Mouse (Mus musculus) hindbrain, postnatal 0 days (tissue): ENCODE measurements at regions not wholly inside any gene's neighbourhood (a gene's known extent, or its start where the extent isn't known, plus 50 kb on each side); places are given as distances from the start of the nearest gene placed in this dataset.

Experiments used
- ATAC-seq: fragments of 200-750 bp; cut with Nextera tagmentation; 2 replicates; pipeline ENCODE4 v1.8.0; 2017; ENCODE audit warnings: mild to moderate bottlenecking, moderate TSS enrichment, moderate library complexity
- DNase-seq: peaks from one replicate; pipeline ENCODE4 v3.0.0-alpha.2; 2015; ENCODE audit warnings: low spot score
- H3K27ac ChIP-seq: fragments of 300-500 bp; sonication (generic); 2 replicates; pipeline ENCODE4 v1.5.1; 2014; ENCODE audit warnings: mild to moderate bottlenecking
- H3K27me3 ChIP-seq: fragments of 300-500 bp; sonication (generic); 2 replicates; pipeline ENCODE4 v1.6.1; 2014; ENCODE audit warnings: low read length, mixed read lengths; ENCODE audit not compliant: insufficient read depth
- H3K36me3 ChIP-seq: fragments of 300-500 bp; sonication (generic); 2 replicates; pipeline ENCODE4 v1.6.1; 2014; ENCODE audit warnings: low read length, mixed read lengths; ENCODE audit not compliant: insufficient read depth
- H3K4me1 ChIP-seq: fragments of 300-500 bp; sonication (generic); 2 replicates; pipeline ENCODE4 v1.6.1; 2014; ENCODE audit warnings: antibody characterized with exemption, low read length, mixed read lengths; ENCODE audit not compliant: insufficient read depth
- H3K4me2 ChIP-seq: fragments of 300-500 bp; sonication (generic); 2 replicates; pipeline ENCODE4 v1.6.1; 2014; ENCODE audit warnings: low read depth, mild to moderate bottlenecking, low read length, moderate library complexity, mixed read lengths
- H3K4me3 ChIP-seq: fragments of 300-500 bp; sonication (generic); 2 replicates; pipeline ENCODE4 v1.5.1; 2014; ENCODE audit warnings: low read length
- H3K9ac ChIP-seq: fragments of 300-500 bp; sonication (generic); replicated peaks from 2 replicates; pipeline ENCODE4 v1.6.1; 2014; ENCODE audit warnings: mild to moderate bottlenecking, low read length, moderate library complexity, mixed read lengths
- H3K9me3 ChIP-seq: fragments of 300-500 bp; sonication (generic); 2 replicates; pipeline ENCODE4 v1.6.1; 2016; ENCODE audit warnings: low read length, mixed read lengths
- CTCF ChIP-seq: IDR thresholded peaks from 2 replicates; pipeline ENCODE4 v1.5.1; 2016; ENCODE audit warnings: antibody characterized with exemption, control low read depth, low read depth
- WGBS: fragments of 180-500 bp; shearing (Covaris S2); extraction: QIAGEN DNeasy Blood & Tissue Kit; methylation state at CpG from one replicate; pipeline ENCODE4 v1.1.7; 2014; 5-methylcytosine and 5-hydroxymethylcytosine counted together

DNA sequence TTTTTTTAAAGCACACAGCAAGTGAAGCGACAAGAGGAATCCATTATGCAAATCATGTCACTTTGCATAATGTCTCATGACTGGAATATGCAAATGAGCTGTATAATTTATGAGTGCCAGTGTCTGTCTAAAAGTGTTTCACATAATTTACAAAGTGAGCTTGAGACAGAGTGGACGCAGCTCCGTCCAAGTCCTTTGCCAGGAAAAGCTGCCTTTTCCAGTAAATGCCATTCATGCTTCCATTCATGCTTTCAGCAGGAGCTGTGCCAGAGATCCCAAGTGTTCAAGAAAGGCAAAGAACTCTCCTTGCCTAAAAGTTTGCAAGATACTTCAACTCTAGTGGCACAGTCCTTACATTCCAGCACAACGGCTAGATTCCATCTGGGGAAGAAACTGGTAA lies 241.4 kb upstream of the Pmfbp1 start:
- 17% methylated on average over 4 of the region's 4 CpGs for WGBS
- Histone ChIP-seq H3K36me3 (no peaks in the 10 kb centered on the region), H3K9ac (no peak overlapping the region), H3K27ac (0 out of 2 replicates have a peak overlapping the region, but pooled peaks have one; percentile 87), H3K4me3 (peak overlapping the region; percentile 43; the same call in 1 of the 2 replicates), H3K27me3 (no peaks in the 10 kb centered on the region), H3K4me2 (peak overlapping the region; percentile 51), H3K4me1 (peaks cover 6% of the 10 kb centered on the region; the same call in 1 of the 2 replicates), H3K9me3 (no peaks in the 10 kb centered on the region)
- no peak for TF ChIP-seq CTCF
- DNase-seq (peak; percentile 68), ATAC-seq (0 out of 2 replicates have a peak, but pooled peaks have one; percentile 39)

- no peaks in the 10 kb centered on the region for H3K36me3 ChIP-seq
- no peaks in the 10 kb centered on the region for H3K9me3 ChIP-seq
- 15% methylated on average over 5 of the region's 5 CpGs for WGBS
- H3K4me2 ChIP-seq = no peak overlapping the region
- TF ChIP-seq CTCF = peak; percentile 74
- H3K9ac ChIP-seq = no peak overlapping the region
- no peaks in the 10 kb centered on the region for H3K27me3 ChIP-seq
- H3K27ac ChIP-seq = no peak overlapping the region
- DNase-seq (peak; percentile 79), ATAC-seq (no peak)
- H3K4me1 ChIP-seq = no peaks in the 10 kb centered on the region
- no peak overlapping the region for H3K4me3 ChIP-seq
These were observed 214.7 kb upstream of the Pmfbp1 start for GRCm38 (mm10) chr8:109279129-109279528.

DNA sequence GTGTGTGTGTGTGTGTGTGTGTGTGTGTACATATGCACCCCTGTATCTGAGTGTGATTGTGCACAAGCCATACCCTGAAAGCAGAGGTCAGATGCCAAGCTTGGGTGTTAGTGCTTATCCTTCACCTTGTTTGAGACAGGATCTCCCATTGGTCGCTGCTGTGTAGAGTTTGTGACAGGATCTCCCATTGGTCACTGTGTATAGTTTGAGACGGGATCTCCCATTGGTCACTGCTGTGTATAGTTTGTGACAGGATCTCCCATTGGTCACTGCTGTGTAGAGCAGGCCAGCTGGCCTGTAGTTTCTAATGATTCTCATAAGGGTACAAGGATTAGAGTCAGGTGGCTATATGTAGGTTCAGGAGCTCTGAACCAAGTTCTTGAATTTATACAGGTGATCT lies 213.3 kb upstream of the Pmfbp1 start:
- Histone ChIP-seq H3K27ac (no peak overlapping the region), H3K27me3 (no peaks in the 10 kb centered on the region), H3K4me3 (no peak overlapping the region), H3K9me3 (no peaks in the 10 kb centered on the region), H3K4me1 (no peaks in the 10 kb centered on the region), H3K9ac (no peak overlapping the region), H3K4me2 (no peak overlapping the region), H3K36me3 (no peaks in the 10 kb centered on the region)
- DNase-seq (peak; percentile 10), ATAC-seq (no peak)
- 78% methylated on average over 2 of the region's 2 CpGs for WGBS
- TF ChIP-seq CTCF = no peak

DNA sequence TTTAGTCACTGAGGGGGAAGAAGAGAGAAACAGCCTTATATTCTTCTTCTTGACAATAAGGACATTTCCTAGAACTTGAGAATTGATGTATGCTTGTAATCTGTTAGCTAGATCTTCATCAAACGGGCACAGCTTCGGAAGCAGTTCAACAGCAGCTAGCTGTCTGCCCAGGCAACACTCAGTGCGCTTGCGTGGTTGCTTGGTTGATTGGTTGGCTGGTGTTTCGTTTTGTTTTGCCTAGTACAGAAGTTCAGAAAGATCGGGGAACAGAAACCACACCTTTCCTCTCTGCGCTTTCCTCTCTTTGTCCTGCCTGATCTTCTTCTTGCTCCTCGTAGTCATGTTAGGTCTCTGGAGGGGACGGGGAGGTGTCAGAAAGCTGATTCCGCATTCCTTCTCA lies 212.2 kb upstream of the Pmfbp1 start:
- H3K9ac ChIP-seq = no peak overlapping the region
- no peaks in the 10 kb centered on the region for H3K27me3 ChIP-seq
- H3K4me3 ChIP-seq = no peak overlapping the region
- no peak overlapping the region for H3K4me2 ChIP-seq
- no peak for TF ChIP-seq CTCF
- no peaks in the 10 kb centered on the region for H3K36me3 ChIP-seq
- ATAC-seq = no peak
- no peaks in the 10 kb centered on the region for H3K9me3 ChIP-seq
- H3K27ac ChIP-seq = no peak overlapping the region
- DNase-seq = no peak
- WGBS = 69% methylated on average over 10 of the region's 10 CpGs
- no peaks in the 10 kb centered on the region for H3K4me1 ChIP-seq

DNA sequence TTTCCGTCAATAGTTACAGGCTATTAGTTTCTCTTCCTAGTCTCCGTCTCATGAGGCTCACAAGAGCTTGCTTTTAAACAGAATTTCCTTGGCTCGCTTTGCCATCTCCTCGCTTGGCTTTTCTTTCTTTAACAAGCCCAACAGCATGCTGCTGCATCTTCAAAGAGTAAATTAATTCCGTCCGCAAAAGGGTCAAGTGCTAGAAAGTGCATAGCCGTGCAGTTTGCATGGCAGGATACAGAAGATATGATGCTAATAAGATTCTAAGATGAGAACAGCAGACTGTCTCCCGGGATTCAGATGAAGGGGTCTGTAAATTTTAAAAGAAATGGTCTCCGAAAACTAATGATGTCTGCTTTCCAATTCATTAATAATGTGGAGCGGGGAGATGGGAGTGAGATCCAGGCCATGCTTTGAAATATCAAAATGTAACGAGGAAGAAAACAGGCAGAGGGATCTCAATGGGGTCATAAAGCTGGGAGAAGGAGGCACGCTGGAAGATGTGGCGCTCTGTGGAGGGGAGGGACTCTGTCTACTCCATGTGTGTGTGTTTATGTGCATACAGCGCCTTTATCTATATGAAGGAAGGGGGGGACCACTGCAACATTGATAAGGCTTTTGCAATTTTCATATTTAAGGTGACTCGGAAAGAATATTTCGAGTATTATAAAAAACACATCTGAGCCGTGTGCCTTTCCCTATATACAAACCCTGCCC lies 183.0 kb upstream of the Pmfbp1 start:
- H3K27me3 ChIP-seq = no peaks in the 10 kb centered on the region
- peak overlapping the region; percentile 7; the same call in 1 of the 2 replicates for H3K9ac ChIP-seq
- H3K9me3 ChIP-seq = no peaks in the 10 kb centered on the region
- no peak overlapping the region for H3K4me3 ChIP-seq
- no peak for TF ChIP-seq CTCF
- H3K4me2 ChIP-seq = peak overlapping the region; percentile 34
- peak overlapping the region; percentile 46 for H3K27ac ChIP-seq
- no peaks in the 10 kb centered on the region for H3K36me3 ChIP-seq
- 37% methylated on average over 17 of the region's 17 CpGs for WGBS
- 0 out of 2 replicates have a peak, but pooled peaks have one; percentile 45 for ATAC-seq
- H3K4me1 ChIP-seq = no peaks in the 10 kb centered on the region; the same call in 1 of the 2 replicates
- peak; percentile 30 for DNase-seq

GRCm38 (mm10) chr8:109311484-109312210 lies 182.2 kb upstream of the Pmfbp1 start:
- peak overlapping the region; percentile 27; the same call in 1 of the 2 replicates for H3K27ac ChIP-seq
- no peak overlapping the region for H3K4me3 ChIP-seq
- H3K9ac ChIP-seq = peak overlapping the region; percentile 7; the same call in 1 of the 2 replicates
- H3K36me3 ChIP-seq = no peaks in the 10 kb centered on the region
- no peaks in the 10 kb centered on the region for H3K9me3 ChIP-seq
- ATAC-seq (no peak), DNase-seq (peak; percentile 43)
- H3K4me1 ChIP-seq = no peaks in the 10 kb centered on the region; the same call in 1 of the 2 replicates
- WGBS = 15% methylated on average over 17 of the region's 17 CpGs
- H3K4me2 ChIP-seq = peak overlapping the region; percentile 34
- no peaks in the 10 kb centered on the region for H3K27me3 ChIP-seq
- TF ChIP-seq CTCF = no peak
